1 mouse cellular context compared by ENCODE assay signal in genomic region chr5:34515096-34515495, GRCm38 (mm10).
TF ChIP-seq lines count a peak whose summit lies in the region.

No protein-coding gene starts in this region.

TF ChIP-seq in MEL, 35 proteins besides CTCF, POLR2A, EP300 and RAD21 (continued from another document):
- TF ChIP-seq TBP (IDR thresholded peaks at IDR 0.05; ENCODE audit: low read depth, low read length), result no peak
- no peak for TF ChIP-seq ELF1 (IDR thresholded peaks at IDR 0.05; ENCODE audit: low read depth, low read length)
- TF ChIP-seq USF2 (IDR thresholded peaks at IDR 0.05; ENCODE audit: borderline replicate concordance in 1 of 2, insufficient read depth in 1 of 2, low read depth in 1 of 2, low read length in 2 of 2), result no peak
- no peak for TF ChIP-seq NRF1 (IDR thresholded peaks at IDR 0.05; ENCODE audit: insufficient read depth, low read depth, low read length, poor library complexity, severe bottlenecking)
